Mouse (Mus musculus): ENCODE measurements around the gene Ak2. TPM values are rescaled to one million over a fixed set of nuclear protein-coding genes. Genes with fewer than 3 reads are reported as not detected.

The Ak2 gene
- polyA plus RNA-seq, 1 experiment from 2014 or later, result 103 TPM

- Histone ChIP-seq H3K4me3 (replicated peaks; ENCODE audit: low read length) (no peak overlapping the region), H3K36me3 (ENCODE audit: control insufficient read depth, insufficient read depth) (no peaks in the 10 kb centered on the region), H3K9me3 (ENCODE audit: control insufficient read depth, low read length) (no peaks in the 10 kb centered on the region), H3K4me1 (replicated peaks; ENCODE audit: control insufficient read depth, insufficient read depth, low read length) (peaks cover 31% of the 10 kb centered on the region), H3K27me3 (replicated peaks; ENCODE audit: control insufficient read depth, insufficient read depth, low read length) (no peaks in the 10 kb centered on the region), H3K27ac (ENCODE audit: low read length) (no peak overlapping the region), H3K4me2 (ENCODE audit: low read length) (no peak overlapping the region), H3K9ac (replicated peaks; ENCODE audit: low read depth, low read length) (no peak overlapping the region)
- ATAC-seq, result no peak
- 84% methylated on average over 11 of the region's 11 CpGs for WGBS
Measured at GRCm38 (mm10) chr4:128958156-128958555, 33.6 kb upstream of the Ak2 start.

GRCm38 (mm10) chr4:128958849-128959248, 32.9 kb upstream of the Ak2 start:
- no peak overlapping the region for H3K27ac ChIP-seq (ENCODE audit: low read length)
- H3K9ac ChIP-seq (replicated peaks; ENCODE audit: low read depth, low read length), result no peak overlapping the region

GRCm38 (mm10) chr4:128959676-128960075, 32.1 kb upstream of the Ak2 start:
- 87% methylated on average over 17 of the region's 17 CpGs for WGBS
- no peaks in the 10 kb centered on the region for H3K27me3 ChIP-seq (replicated peaks; ENCODE audit: control insufficient read depth, insufficient read depth, low read length)
- peaks cover 32% of the 10 kb centered on the region for H3K4me1 ChIP-seq (replicated peaks; ENCODE audit: control insufficient read depth, insufficient read depth, low read length)
- H3K27ac ChIP-seq (ENCODE audit: low read length), result no peak overlapping the region
- no peak overlapping the region for H3K9ac ChIP-seq (replicated peaks; ENCODE audit: low read depth, low read length)
- no peak overlapping the region for H3K4me2 ChIP-seq (ENCODE audit: low read length)
- H3K36me3 ChIP-seq (ENCODE audit: control insufficient read depth, insufficient read depth), result no peaks in the 10 kb centered on the region
- no peak for ATAC-seq
- H3K9me3 ChIP-seq (ENCODE audit: control insufficient read depth, low read length), result no peaks in the 10 kb centered on the region
- no peak overlapping the region for H3K4me3 ChIP-seq (replicated peaks; ENCODE audit: low read length)

More at GRCm38 (mm10) chr4:128958849-128959248, 32.9 kb upstream of the Ak2 start:
- H3K4me3 ChIP-seq (replicated peaks; ENCODE audit: low read length), result no peak overlapping the region
- no peak for ATAC-seq
- H3K9me3 ChIP-seq (ENCODE audit: control insufficient read depth, low read length), result no peaks in the 10 kb centered on the region
- no peaks in the 10 kb centered on the region for H3K27me3 ChIP-seq (replicated peaks; ENCODE audit: control insufficient read depth, insufficient read depth, low read length)
- peaks cover 32% of the 10 kb centered on the region for H3K4me1 ChIP-seq (replicated peaks; ENCODE audit: control insufficient read depth, insufficient read depth, low read length)
- WGBS, result 15% methylated on average over 8 of the region's 8 CpGs
- H3K4me2 ChIP-seq (ENCODE audit: low read length), result no peak overlapping the region
- H3K36me3 ChIP-seq (ENCODE audit: control insufficient read depth, insufficient read depth), result no peaks in the 10 kb centered on the region

- Histone ChIP-seq H3K27ac (ENCODE audit: low read length) (no peak overlapping the region), H3K27me3 (replicated peaks; ENCODE audit: control insufficient read depth, insufficient read depth, low read length) (no peaks in the 10 kb centered on the region), H3K4me1 (replicated peaks; ENCODE audit: control insufficient read depth, insufficient read depth, low read length) (peaks cover 28% of the 10 kb centered on the region), H3K4me2 (ENCODE audit: low read length) (peak overlapping the region; percentile 94), H3K9ac (replicated peaks; ENCODE audit: low read depth, low read length) (peak overlapping the region; percentile 58), H3K4me3 (replicated peaks; ENCODE audit: low read length) (peak overlapping the region; percentile 50), H3K36me3 (ENCODE audit: control insufficient read depth, insufficient read depth) (no peaks in the 10 kb centered on the region), H3K9me3 (ENCODE audit: control insufficient read depth, low read length) (no peaks in the 10 kb centered on the region)
- 8% methylated on average over 16 of the region's 16 CpGs for WGBS
- no peak for ATAC-seq
Measured at GRCm38 (mm10) chr4:128961301-128962028, 30.3 kb upstream of the Ak2 start.

- Histone ChIP-seq H3K36me3 (ENCODE audit: control insufficient read depth, insufficient read depth) (no peaks in the 10 kb centered on the region), H3K9ac (replicated peaks; ENCODE audit: low read depth, low read length) (peak within 1 kb of the TSS; percentile 58), H3K27me3 (replicated peaks; ENCODE audit: control insufficient read depth, insufficient read depth, low read length) (no peaks in the 10 kb centered on the region), H3K4me1 (replicated peaks; ENCODE audit: control insufficient read depth, insufficient read depth, low read length) (peaks cover 34% of the 10 kb centered on the region), H3K9me3 (ENCODE audit: control insufficient read depth, low read length) (no peaks in the 10 kb centered on the region), H3K4me3 (replicated peaks; ENCODE audit: low read length) (peak within 1 kb of the TSS; percentile 50), H3K27ac (ENCODE audit: low read length) (no peak within 1 kb of the TSS), H3K4me2 (ENCODE audit: low read length) (peak within 1 kb of the TSS; percentile 94)
- ATAC-seq, result peak; percentile 93
- whole genome bisulfite sequencing, result under 1% methylated on average over 66 of the region's 72 CpGs
Measured at GRCm38 (mm10) chr4:128962029-128962925, 29.5 kb upstream of the Ak2 start, which contains the start of gene Azin2. Azin2 (minus strand) TSS chr4:128962442.

- no peak overlapping the region for H3K27ac ChIP-seq (ENCODE audit: low read length)
- ATAC-seq, result no peak
- H3K4me2 ChIP-seq (ENCODE audit: low read length), result peak overlapping the region; percentile 94
- 4% methylated on average over 9 of the region's 9 CpGs for WGBS
- peak overlapping the region; percentile 50 for H3K4me3 ChIP-seq (replicated peaks; ENCODE audit: low read length)
- H3K4me1 ChIP-seq (replicated peaks; ENCODE audit: control insufficient read depth, insufficient read depth, low read length), result peaks cover 36% of the 10 kb centered on the region
- H3K9ac ChIP-seq (replicated peaks; ENCODE audit: low read depth, low read length), result peak overlapping the region; percentile 58
- no peaks in the 10 kb centered on the region for H3K9me3 ChIP-seq (ENCODE audit: control insufficient read depth, low read length)
- no peaks in the 10 kb centered on the region for H3K36me3 ChIP-seq (ENCODE audit: control insufficient read depth, insufficient read depth)
- H3K27me3 ChIP-seq (replicated peaks; ENCODE audit: control insufficient read depth, insufficient read depth, low read length), result no peaks in the 10 kb centered on the region
Measured at GRCm38 (mm10) chr4:128962926-128963290, 28.9 kb upstream of the Ak2 start.

- Histone ChIP-seq H3K4me3 (replicated peaks; ENCODE audit: low read length) (no peak overlapping the region), H3K36me3 (ENCODE audit: control insufficient read depth, insufficient read depth) (no peaks in the 10 kb centered on the region), H3K4me1 (replicated peaks; ENCODE audit: control insufficient read depth, insufficient read depth, low read length) (peaks cover 23% of the 10 kb centered on the region), H3K4me2 (ENCODE audit: low read length) (peak overlapping the region; percentile 23; the same call in 1 of the 2 replicates), H3K9ac (replicated peaks; ENCODE audit: low read depth, low read length) (peak overlapping the region; percentile 25; the same call in 1 of the 2 replicates), H3K27me3 (replicated peaks; ENCODE audit: control insufficient read depth, insufficient read depth, low read length) (no peaks in the 10 kb centered on the region), H3K9me3 (ENCODE audit: control insufficient read depth, low read length) (no peaks in the 10 kb centered on the region), H3K27ac (ENCODE audit: low read length) (peak overlapping the region; percentile 81)
- peak; percentile 37 for ATAC-seq
- 5% methylated on average over 7 of the region's 7 CpGs for WGBS
Measured at GRCm38 (mm10) chr4:128966751-128967150, 25.0 kb upstream of the Ak2 start.

- no peak for ATAC-seq
- no peaks in the 10 kb centered on the region for H3K9me3 ChIP-seq (ENCODE audit: control insufficient read depth, low read length)
- H3K27ac ChIP-seq (ENCODE audit: low read length), result no peak overlapping the region
- no peak overlapping the region for H3K4me3 ChIP-seq (replicated peaks; ENCODE audit: low read length)
- no peak overlapping the region for H3K4me2 ChIP-seq (ENCODE audit: low read length)
- WGBS, result 75% methylated on average over 5 of the region's 5 CpGs
- H3K9ac ChIP-seq (replicated peaks; ENCODE audit: low read depth, low read length), result no peak overlapping the region
- no peaks in the 10 kb centered on the region for H3K27me3 ChIP-seq (replicated peaks; ENCODE audit: control insufficient read depth, insufficient read depth, low read length)
- H3K4me1 ChIP-seq (replicated peaks; ENCODE audit: control insufficient read depth, insufficient read depth, low read length), result peaks cover 16% of the 10 kb centered on the region
- no peaks in the 10 kb centered on the region for H3K36me3 ChIP-seq (ENCODE audit: control insufficient read depth, insufficient read depth)
Measured at GRCm38 (mm10) chr4:128969081-128969480, 22.7 kb upstream of the Ak2 start.

Measured in forebrain, embryonic 16.5 days (tissue).